Mouse (Mus musculus) right cerebral cortex, adult 2 months (tissue): ENCODE measurements at regions not wholly inside any gene's neighbourhood (a gene's known extent, or its start where the extent isn't known, plus 50 kb on each side); places are given as distances from the start of the nearest gene placed in this dataset.

Experiments
- DNase-seq, 2 experiments: peaks; one replicate each; pipeline ENCODE4 v3.0.0; 2021 to 2022; ENCODE audit warnings: low spot score in 2 of 2

DNA sequence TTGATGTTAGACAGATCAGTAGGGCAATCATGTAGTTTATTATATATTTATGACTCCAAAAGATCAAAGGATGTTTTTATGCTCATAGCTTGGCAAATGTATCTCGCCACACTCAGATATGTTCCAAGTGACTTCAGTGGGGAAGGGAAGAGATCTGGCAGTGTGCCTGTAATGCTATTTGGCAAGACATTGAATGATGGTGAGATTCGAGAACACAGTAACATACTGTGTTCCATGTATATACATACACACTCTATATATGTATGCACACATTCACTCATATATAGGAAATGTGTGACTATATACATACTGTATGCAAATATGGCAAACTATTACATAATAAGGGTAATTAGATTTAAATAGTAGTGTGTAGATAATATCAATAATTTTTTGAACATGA, 577.3 kb upstream of the Arrdc4 start:
- DNase-seq, result no peak

DNA sequence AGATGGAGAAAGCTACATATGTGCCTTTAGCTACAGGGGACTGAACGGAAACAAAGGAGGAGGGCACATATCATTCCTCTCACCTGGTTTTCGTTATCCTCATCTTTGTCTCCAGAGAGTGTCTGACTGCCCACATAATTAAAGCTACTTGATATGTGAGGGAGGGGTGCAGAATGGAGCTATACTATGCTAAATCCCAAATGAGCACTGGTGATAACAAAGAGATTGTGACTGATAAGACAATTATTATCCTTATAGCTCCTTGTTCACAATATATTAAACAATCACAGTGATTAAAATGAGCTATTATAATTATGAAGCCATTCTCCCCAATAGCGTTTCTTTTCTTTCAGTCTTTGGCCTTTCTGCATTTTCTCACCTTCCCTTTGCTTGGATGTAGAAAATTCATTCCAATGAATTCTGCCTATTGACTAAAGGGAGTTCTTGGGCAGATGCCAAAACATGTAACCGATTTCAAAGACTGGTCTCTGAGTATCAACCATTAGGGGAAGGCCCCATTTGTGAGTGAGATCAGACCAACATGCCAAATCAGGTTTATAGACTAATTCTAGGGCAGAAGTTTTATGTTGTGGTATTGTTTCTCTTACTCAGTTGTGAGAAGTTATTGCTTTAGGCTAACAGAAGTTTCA, 528.1 kb upstream of the Arrdc4 start:
- no peak for DNase-seq

DNA sequence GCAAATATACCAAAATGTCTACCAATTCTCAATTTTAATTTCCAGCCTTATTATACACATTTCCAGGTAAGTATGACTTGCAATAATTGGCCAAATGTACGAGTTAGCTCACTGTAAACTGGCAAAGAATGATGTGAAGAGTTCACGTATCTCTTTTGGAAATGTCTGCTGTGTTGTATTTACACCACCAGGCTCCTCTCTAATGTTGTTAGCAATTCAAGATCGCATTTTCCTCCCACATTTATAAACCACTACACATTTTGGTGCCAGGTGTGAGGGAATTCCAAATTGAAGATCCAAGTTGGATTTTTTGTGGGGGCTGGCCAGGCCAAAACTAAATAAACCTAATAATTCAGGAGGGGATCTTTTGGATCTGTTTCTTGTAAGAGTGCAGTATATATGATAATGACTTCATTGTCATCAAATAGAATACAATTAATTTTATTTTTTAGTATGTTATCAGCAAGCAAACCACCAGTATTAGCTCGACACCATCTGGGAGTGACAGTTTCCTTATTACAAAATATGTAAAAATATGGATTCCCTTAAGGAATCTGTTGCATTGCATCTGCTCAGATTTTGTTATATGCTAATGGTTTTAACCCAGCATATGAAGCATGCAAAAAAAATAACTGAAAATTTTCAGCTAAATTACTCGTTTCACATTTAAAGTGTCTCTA, 527.5 kb upstream of the Arrdc4 start:
- no peak for DNase-seq

DNA sequence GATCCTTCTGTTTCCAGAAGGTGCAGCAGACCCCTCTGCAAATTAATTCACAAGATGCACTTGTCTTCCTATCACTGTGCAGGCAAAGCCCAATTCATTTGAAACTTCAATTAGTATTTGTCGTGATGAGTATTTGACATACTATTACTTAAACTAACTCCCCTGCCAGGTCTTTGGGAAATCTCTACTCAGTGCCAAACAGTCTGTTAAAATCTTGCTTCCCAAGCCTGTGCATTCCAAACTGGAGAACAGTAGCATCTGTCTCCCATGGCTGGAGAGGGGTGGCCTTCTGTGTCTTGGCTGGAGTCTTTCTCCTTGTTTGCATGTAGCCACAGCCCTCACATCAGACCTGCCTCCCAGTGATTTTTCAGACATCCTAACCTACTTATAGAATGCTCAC, 524.6 kb upstream of the Arrdc4 start:
- DNase-seq, result no peak

DNA sequence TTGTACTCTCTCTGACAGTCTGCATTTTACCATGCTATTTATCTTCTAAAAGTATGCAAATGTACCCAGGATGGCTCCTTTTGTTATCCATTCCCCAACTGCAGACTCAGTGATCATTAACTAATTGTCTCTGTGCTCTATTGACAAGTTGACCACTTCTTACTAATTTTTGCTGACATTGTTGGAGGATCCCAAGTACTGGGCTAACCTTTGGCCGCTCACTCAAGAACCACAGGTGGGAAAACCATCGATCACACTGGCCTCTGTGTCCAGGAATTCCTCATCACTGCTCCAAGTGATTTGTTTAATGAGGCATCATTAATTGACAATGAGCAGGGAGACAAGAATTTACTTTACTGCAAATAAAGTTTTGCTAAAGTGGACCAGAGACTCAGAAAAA, 495.5 kb upstream of the Arrdc4 start:
- DNase-seq, result no peak

DNA sequence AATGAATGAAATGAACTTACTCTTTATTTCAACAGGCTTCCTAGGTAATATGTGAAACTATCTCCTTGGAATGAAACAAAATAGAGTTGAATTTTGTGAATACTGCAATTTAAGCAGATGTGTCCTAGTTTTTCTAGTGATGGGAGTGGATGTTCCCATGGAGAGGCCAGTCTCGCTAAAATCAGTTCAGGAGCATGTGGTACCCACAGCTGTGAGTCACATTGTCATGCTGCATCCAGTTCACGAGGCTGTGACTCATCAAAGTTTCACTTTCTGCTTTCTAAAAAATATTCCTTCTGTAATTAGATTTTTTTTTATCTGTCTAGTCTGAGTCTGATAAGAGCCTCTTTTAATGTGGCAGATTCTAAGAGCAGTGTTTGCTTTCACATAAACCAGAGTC, 484.3 kb upstream of the Arrdc4 start:
- DNase-seq, result peak; percentile 76 to 77

DNA sequence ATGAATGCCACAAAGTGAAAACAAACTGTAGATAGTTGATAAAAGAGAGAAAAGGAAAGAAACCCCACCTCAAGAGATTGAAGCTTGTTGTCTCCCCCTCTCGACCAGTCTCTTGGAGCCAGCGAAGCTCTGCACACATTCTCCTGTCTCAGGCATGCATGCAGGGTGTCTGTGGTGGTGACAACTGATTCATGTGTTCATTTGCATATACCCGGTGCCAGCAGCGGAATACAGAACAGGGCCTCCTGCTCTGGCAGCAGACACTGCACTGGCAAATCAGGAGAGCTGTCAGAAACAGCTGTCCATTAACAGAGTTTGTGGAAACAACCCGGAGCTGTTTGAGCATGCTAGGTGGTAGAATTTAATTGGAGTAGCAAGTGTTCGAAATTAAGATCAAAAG, 468.8 kb upstream of the Arrdc4 start:
- DNase-seq, result peak; percentile 25 to 26
